Mouse (Mus musculus): ENCODE measurements around the gene Klhl10.

The Klhl10 gene
- long read RNA-seq, experiment 1, partial matches to known transcripts: 0 of 2 reads
- long read RNA-seq, experiment 1, other reads (novel, unspliced or antisense): 2 of 2 reads
- long read RNA-seq, experiment 2, partial matches to known transcripts: 0 of 2 reads
- long read RNA-seq, experiment 2, other reads (novel, unspliced or antisense): 2 of 2 reads

DNA sequence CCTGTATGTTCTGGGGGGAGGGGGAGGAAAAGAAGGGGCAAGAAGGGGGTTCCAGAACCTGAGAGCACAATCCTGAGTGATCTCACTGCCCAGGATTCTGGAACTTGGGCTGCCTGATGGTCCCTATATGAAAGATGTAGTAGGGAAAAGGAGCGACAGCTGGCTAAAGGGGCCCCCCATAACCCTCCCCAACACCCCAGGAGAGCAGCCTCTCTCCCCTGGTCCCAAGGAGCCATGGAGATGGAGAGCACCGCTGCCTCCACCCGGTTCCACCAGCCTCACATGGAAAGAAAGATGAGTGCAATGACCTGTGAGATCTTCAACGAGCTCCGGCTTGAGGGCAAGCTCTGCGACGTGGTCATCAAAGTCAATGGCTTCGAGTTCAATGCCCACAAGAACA, at the start of gene Klhl10, which contains the start of gene Nt5c3b:
Klhl10 (plus strand) TSS at position 121 of the 400 bp plus-strand sequence.
Nt5c3b (minus strand) TSS at position 12 of the 400 bp plus-strand sequence.
- intact Hi-C loops (cut with DNase I): no loop called here

DNA sequence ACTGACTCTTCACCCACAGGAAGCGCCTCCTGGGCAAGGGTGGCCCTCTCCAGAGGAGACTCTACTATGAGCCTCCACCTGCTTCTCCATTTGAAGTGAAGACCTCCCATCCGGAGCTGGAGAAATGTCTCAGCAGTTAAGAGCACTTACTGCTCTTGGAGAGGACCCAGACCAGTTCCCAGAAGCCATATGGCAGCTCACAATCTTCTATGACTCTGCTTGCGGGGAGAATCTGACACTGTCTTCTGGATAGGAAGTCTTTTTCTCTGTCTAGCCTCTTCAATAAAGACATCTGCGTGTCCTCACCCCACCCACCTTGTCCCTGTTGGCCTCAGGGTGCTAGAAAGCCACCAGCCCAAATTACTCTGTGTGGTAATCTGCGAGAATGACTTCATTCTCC, 48.8 kb upstream of the Klhl10 start:
- intact Hi-C loops (cut with DNase I): no loop called here

DNA sequence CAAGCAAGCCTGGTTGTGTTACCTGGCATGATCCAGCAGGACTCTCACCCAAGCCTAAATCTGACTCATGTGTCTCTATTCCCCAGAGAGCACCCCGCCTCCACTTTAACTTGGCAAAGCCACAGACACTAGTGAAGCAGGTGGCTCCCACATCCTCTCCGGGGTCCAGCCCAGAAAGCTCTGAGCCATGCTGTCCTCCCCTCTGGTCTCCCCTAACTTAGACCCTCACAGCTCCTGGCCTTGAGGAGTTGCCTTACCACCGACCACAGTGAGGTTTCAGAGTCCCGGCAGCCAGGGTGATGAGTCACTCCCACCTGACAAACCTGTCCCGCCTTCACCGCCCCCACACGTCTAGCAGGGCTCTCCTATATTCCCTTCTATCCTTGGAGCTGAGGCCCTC, 48.0 kb upstream of the Klhl10 start:
- intact Hi-C loops (cut with DNase I): no loop called here

DNA sequence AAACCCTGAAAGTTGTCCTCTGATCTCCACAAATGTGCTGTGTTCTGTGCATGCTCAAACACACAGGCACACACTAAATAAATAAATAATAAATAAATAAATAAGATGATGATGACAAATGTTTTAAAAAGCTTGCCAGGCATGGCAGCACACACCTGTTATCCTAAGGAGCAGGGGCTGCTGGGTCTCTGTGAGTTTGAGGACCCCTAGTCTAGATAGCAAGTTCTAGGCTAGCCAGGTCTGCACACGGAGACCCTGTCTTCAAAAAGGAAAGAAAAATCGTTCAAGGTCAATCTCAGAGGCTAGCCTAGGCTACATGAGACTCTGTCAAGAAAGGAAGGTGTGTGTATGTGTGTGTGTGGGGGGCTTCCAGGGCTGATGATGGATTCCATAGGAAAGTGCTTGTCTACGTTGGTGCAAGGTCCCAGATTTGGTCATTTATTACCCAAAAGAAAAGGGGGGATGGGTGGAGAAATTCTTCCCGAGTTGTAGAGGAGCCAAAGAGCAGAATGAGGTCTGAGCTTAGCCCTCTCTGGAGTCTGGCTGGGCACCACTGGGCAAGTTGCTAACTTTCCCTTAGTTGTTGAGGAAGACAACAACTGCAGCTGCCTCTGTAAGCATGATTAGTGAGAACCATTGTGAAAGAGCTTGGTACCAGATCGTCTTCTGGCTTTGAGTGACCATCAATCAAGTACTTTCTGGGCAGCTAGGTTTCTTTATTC, 47.2 kb upstream of the Klhl10 start:
- intact Hi-C loops (cut with DNase I): no loop called here

DNA sequence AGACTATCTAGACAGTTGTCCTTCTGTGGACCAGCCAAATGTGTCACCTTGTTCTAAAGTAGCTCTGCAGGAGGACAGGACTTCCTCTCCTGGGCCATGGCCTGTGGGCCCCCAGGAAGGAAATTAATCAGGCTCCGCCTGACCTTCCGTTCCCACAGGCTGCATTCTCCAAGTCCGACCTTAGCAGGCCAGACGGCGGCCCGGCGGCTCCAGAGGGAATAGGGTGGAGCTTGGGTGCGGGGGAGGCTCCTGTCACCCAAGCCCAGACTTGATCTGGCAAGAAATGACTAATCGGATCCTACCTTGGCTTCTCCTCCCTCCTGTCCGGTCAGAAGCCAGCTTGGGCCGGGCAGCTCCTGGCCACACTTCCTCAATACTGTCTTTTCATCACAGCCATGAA, 46.5 kb upstream of the Klhl10 start:
- intact Hi-C loops (cut with DNase I): no loop called here

DNA sequence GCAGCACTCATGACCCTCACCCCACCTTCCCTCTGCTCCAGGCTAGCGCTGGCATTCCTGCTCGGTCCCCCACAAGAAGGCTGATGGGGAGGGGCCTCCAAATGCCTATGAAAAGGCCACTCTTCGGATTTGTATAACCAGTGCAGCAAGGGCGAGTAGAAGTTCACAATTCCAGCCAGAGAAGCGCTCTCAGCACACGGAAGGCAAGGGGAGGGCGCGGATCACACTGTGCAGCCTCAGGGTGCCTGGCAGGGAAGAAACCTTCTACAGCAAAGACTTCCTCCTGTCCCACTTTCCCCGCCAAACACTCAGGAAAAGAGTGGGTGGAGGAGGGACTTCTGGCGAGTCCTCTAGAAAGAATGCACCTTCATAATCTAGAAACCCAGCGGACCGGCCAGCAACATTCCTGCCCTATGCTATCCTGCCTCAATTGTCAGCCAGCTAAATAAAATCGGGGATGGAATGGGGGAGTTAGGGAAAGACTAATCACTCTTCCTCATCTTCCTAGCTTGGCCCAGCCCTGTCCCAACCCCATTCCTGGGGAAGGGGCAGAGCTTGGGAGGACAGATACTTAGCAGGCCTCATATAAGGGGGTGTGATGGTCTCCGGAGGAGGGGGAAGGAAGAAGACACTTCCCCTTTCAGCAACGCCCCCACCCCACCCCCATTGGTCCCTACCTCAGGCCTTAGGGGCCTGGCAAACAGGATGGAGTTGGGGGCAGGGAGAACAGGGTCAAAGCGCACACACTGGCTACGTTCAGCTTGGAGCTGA, 45.7 kb upstream of the Klhl10 start:
- intact Hi-C loops (cut with DNase I): no loop called here

DNA sequence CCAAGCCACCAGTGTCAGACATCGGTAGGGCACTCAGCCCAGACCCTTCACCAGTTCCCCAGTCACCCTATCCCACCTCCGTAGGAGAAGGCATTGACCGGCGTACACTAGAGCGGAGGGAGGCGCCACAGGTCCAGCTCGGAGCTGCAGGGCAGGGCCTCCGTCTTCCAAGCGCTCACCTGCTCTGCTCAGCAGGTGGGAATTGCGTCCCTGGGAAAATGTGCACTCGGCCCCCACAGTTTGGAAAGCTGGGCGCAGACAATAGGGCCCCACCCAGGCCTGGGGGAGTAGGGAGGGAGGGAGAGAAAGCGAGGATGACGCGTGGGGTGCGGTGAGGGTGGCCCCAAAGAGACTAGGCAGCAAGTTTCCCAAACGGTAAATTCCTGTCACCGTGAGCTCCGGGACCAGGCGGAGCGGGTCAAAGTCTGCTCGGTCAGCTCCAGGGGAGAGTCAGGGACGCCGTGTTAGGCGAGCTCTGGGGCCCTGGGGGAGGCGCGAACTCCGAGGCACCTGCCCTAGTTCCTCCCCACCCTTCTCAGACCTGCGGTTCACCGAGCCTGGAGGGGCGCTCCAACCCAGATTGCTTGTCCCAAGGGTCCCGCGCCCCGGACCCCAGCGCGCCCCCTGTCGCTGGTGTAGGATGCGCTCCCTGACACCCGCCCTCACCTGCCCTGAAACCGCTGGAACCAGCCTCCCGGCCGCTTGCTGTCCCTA, 44.7 kb upstream of the Klhl10 start:
- intact Hi-C loops (cut with DNase I): no loop called here

DNA sequence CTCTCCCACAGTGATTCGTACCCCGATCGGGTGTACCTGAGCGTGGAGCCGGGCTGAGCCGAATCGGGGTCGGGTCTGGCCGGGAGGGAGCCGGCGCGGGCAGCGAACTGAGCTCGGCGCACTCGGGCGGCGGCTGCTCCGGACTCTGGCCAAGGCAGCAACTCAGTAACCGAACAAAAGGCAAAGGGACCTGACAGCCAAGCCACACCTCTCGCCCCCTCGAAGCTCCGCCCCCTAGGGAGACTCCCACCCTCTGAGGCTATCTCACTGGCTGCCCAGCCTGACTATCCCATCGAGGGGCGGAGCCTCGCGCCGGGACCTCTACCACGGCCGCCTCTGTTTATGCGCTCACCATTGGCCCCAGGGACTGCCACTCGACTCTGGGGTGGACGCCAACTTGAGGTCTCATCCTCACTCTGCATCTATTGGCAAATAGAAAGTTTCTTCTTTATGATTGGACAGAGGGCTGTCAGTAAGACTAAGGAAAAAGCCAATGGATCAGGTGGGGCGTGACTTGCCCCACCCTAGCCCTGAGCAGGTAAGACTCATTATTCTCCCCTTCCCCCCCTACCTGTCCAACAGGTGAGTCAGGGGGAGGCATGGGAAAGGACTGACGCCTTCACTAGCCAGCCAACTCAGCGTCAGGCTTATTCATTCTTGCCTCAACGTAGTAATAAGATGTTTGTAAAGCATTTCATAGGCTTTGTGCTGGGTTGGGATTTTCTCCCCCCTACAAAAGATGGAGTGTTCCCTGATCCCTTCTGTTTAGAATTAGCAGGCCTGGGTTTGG, 43.9 kb upstream of the Klhl10 start, which contains the start of gene Jup:
Jup (minus strand) TSS at position 164 of the 790 bp plus-strand sequence.
- intact Hi-C loops (cut with DNase I): no loop called here

DNA sequence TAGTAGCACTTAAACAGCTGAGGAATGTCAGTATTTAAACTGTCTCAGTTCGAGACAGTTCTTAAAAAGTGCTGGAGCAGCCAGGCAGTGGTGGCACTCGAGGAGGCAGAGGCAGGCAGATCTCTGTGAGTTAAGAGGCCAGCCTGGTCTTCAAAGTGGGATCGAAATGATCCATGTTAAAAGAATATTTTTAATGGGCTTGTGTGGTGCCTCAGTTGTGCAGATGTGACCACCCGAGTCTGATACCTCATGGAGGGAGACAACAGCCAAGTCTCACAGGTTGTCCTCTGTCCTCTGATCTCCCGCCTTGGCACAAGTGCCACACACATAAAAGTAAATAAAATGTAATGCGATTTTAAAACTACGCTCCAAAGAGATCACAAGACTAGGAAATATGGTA, 43.2 kb upstream of the Klhl10 start:
- intact Hi-C loops (cut with DNase I): no loop called here

DNA sequence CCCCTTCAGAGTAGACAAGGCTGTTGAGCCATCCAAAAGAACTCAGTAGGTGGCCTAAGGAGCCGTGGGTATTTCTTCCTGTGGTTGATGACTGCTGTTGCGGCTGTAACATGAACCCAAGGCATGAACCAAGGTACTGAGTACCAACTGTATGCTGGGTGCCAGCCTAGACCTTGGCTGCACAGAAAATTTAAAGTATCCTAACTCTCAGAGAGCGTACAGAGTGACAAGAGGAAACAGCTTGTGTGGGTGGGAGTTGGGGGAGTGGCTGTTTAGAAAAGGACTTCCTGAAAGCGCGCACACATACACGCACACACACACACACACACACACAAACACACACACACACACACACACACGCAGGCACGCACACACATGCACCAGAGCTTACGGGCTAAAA, 42.4 kb upstream of the Klhl10 start:
- intact Hi-C loops (cut with DNase I): no loop called here

DNA sequence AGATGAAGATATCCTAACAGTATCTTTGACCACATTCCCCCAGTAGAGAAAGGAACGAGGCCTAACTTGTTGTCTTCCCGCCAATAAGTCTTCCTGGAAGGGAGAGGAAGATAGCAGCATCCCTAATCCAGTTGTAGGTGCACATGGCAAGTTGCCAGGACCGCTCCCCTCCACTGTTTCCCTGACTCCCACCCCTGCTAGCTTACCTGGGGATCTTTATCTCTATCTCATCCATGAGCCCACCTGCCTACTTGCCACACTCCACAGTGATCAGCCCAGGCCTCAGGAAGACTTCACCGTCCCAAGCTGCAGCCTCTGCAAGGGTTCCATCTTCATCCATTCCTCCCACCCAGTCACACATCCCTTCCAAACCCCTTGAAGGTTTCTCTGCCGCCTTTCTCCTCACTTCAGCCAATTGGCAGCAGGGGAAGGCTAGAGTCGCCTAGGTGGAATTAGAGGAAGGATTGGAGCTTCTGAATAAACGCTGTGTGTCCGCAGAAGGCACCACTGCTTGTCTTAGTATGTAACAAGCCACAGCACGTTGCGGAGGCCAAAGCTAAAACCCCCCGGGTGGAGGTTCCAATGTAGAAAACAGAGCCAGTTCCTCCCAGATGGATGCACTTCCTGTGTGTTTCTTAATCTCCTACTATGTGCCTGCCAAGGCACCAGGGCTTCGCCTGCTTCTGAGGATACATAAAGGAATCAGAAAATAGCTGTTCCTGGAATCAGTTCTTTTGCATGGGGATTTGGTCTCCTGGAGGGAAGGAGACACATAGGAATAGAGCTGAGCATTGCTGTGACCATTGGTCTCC, 41.8 kb upstream of the Klhl10 start:
- intact Hi-C loops (cut with DNase I): no loop called here

DNA sequence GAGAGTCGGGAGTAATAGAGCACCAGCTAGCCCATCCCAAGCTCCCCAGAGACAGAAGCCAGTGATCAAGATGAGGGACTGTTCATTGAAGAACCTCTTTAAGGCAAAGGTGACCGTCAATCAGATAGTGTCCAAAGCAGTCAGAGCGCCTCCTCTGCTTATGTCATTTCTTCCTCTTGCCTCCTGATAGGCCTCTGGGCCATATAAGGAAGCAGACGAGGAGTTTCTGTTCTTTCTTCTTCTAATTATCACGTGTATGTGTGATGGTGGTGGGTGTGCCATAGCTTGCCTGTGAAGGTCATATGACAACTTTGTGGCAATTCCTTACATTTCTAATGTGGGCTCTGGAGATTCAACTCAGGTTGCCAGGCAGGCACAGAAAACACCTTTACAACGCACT, 40.9 kb upstream of the Klhl10 start:
- intact Hi-C loops (cut with DNase I): no loop called here

DNA sequence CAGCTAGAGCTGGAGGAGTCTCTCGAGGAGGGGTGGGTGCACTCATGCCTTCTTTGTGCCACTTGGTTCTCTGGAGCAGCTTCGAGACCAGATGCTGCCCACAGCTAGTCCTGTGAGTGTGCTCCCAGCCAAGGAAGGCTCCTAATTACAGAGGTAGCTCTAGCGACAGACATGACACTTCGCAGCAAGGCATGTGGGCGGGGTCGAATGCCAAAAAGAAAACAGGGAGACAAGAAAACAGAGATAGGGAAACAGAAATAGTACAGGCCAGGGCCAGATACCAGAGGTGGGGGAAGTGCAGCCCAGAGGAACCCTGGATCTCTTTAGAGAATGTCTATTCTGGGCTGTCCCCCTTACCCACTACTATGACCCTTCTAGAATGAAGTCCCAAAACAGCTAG, 39.5 kb upstream of the Klhl10 start:
- intact Hi-C loops (cut with DNase I): no loop called here

DNA sequence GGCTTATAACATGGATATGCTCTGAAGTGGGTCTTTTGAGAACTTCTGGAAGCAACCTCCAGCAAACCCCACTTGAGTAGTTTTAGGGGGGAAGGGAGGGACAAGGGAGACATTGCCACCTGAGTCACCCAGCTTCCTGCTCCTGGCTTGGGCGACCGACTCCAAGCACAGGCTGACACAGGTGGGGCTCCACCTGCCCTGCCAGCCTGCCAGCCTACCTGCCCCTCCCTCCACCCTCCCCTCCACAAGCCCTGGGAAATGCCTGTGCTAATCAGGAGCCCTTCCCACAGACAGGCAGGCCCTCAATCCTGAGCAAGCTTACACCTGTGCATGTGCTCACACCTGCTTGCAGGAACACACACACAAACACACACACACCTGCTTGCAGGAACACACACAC, 39.0 kb upstream of the Klhl10 start:
- intact Hi-C loops (cut with DNase I): no loop called here

DNA sequence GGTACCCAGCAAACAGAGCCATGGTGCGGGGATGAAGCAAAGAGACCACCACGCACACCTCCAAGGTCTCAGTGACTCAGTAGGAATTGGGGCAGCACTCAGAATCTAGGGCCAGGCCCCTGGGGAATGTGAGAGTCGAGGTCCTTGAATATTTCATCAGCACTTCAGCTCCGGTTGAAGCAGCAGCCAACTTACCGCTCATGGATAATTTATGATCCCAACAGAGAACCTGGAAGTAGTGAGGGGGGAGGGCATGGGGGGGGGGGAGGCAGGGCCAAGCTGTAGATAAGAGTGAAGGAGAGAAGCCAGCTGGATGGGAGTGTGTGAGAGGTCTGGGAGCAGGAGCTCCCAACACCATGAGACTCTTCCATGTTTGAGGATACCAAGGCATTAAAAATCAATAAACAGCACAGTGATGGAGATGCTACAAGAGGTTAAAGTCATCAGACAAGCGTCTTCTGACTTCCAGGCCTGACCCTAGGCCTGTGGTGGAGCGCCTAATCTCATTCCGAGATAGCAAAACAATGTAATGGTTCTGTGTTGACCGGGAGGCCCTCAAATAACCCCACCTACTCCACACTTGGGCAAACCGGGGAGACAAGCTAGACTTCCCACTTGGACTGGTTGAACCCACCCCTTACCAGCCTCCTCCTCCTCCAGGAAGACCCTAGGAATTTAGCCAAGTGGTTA, 38.1 kb upstream of the Klhl10 start:
- intact Hi-C loops (cut with DNase I): no loop called here

DNA sequence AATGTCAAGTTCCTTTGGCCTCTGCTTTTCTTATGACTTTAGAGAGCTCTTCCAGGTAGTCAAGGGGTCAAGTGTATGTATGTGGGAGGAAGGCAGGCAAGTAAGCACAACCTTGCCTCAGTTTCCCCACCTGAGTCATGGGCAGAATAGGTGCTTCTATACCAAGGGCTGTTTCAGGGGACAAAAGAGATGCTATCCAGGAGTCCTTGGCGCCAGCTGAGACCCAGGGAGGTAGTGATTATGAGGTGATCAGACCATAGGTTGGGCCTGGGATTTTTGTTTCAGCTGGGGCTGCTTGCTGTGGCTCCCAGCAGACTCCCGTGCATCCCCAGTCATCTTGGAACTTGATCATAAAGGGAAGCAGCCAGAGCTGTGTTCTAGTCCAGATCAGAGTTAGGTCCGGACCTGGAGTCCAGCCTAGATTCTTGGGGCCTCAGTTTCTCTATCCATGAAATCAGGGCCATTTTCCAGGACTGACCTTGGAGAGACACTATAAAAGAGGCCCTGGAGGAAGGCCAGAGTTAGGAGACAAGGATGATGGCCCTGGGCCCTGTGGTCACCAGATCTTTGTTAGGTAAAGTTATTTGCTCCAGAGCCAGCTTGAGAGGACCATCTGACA, 37.2 kb upstream of the Klhl10 start:
- intact Hi-C loops (cut with DNase I): no loop called here

DNA sequence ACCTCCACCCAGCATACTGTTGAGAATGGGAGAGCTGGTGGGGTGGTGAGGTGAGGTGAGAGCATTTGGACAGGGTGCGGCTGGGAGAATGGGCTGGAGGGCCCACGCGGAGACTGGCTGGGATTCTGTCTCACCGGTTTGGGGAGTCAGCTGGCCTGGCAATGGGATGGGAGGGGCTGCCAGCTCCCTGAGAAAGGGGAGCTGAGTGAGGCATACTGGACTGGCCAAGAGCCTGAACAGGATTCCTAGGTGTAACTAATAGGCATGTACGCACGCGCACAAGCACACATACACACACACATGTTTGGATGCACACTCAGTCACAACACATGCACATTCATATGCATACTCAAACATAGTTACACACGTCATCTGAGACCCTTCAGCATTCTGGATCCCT, 35.4 kb upstream of the Klhl10 start:
- intact Hi-C loops (cut with DNase I): no loop called here

DNA sequence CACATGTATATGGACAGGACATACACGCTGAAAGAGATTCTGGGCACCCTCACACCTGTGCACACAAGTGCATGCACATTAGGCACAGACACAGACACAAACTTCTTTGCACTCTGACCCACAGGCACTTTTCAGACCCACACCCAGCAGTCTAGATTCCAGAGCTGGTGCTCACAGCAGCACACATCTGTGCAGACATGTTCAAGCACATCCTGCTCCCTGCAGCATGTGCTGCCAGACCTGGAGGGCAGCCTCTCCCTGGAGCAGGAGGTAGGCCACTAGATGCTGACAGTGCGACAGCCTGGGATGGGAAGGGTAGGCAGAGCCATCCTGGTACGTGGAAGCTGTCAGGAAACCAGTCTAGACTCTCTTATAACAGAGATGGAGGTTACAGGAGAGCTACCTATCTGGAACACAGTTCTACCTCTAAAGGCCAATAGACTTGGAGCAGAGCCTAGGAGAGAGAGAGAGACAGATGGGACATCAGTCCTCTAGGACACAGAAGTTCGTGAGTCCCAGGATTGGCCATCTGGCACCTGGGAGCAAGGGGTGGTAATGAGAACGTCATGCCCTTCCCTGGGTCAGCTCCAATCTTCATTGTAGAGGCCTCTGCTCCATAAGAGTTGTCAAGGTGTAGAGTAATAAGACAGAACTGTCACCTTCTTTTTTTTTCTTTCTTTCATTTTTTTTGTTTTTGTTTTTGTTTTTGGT, 34.6 kb upstream of the Klhl10 start:
- intact Hi-C loops (cut with DNase I): no loop called here
